Mouse (Mus musculus) layer of hippocampus, postnatal 25 days (tissue): ENCODE measurements around the gene Olfr522. TPM values are rescaled to one million over a fixed set of nuclear protein-coding genes. Genes with fewer than 3 reads are reported as not detected.

Experiments used
- DNase-seq, 2 experiments: peaks; one replicate each; pipeline ENCODE4 v3.0.0; 2022; ENCODE audit warnings: mixed read lengths in 2 of 2, low spot score in 1 of 2; ENCODE audit errors: extremely low spot score in 1 of 2
- total RNA-seq, 2 experiments: library from RNA; stranded (reverse); gene quantifications; 2 replicates each; pipeline ENCODE4 v1.2.3; 2021

The Olfr522 gene
- total RNA-seq, 2 experiments from 2014 or later = not detected

- no peak for DNase-seq
Observed at GRCm38 (mm10) chr7:140120484-140120883, 44.1 kb downstream of the Olfr522 start.

- DNase-seq = peak; percentile 70 to 75
Observed at GRCm38 (mm10) chr7:140116329-140117054, 48.1 kb downstream of the Olfr522 start, which contains the start of gene Echs1. Gene Echs1, minus strand, starts transcription at chr7:140116476.

GRCm38 (mm10) chr7:140115583-140116328 is 48.8 kb downstream of the Olfr522 start, which contains the start of gene Paox:
Gene Paox, plus strand, starts transcription at chr7:140115799.
- peak in 1 of 2 experiments; percentile 26 for DNase-seq

GRCm38 (mm10) chr7:140111943-140112342 is 52.6 kb downstream of the Olfr522 start:
- no peak for DNase-seq

Other genes starting within 250 kb of the Olfr522 start
- not detected for gene Utf1, start 221.0 kb downstream of the Olfr522 start, total RNA-seq
- gene 6430531B16Rik, start 186.0 kb downstream of the Olfr522 start, total RNA-seq = 1 to 10 TPM; 1.0 to 1.4 TPM
- 1 to 10 TPM; 3.3 to 3.4 TPM for gene Adam8, start 172.2 kb downstream of the Olfr522 start, total RNA-seq
- gene Zfp511, start 128.4 kb downstream of the Olfr522 start, total RNA-seq = 10 to 100 TPM; 21.7 to 26.4 TPM
- 10 to 100 TPM; 36.6 to 38.0 TPM for gene Tubgcp2, start 128.1 kb downstream of the Olfr522 start, total RNA-seq
- gene Msx3, start 115.7 kb downstream of the Olfr522 start, total RNA-seq = under 1 TPM; 0.12 to 0.14 TPM
- gene Caly, start 82.2 kb downstream of the Olfr522 start, total RNA-seq = 100 to 1,000 TPM; 235 to 258 TPM
- gene Prap1, start 71.4 kb downstream of the Olfr522 start, total RNA-seq = not detected
- 10 to 100 TPM; 38.3 to 47.5 TPM for gene Fuom, start 62.3 kb downstream of the Olfr522 start, total RNA-seq
- gene Paox, start 49.0 kb downstream of the Olfr522 start, total RNA-seq = 1 to 10 TPM; 4.0 to 4.7 TPM
- 10 to 100 TPM; 52.1 to 59.8 TPM for gene Echs1, start 48.3 kb downstream of the Olfr522 start, total RNA-seq
- gene Mtg1, start 27.2 kb downstream of the Olfr522 start, total RNA-seq = 10 to 100 TPM; 24.9 to 30.2 TPM
- gene Sprn, start 9.9 kb downstream of the Olfr522 start, total RNA-seq = 100 to 1,000 TPM; 191 to 207 TPM
- under 1 TPM in 1 of 2 experiments, not detected in 1; 0.25 TPM for gene Olfr523, start 8.5 kb upstream of the Olfr522 start, total RNA-seq
- gene Olfr524, start 41.2 kb upstream of the Olfr522 start, total RNA-seq = not detected
- under 1 TPM; 0.39 to 0.63 TPM for gene Cd163l1, start 53.5 kb upstream of the Olfr522 start, total RNA-seq
- under 1 TPM; 0.22 to 0.26 TPM for gene 5830411N06Rik, start 82.5 kb upstream of the Olfr522 start, total RNA-seq
- gene Olfr525, start 156.1 kb upstream of the Olfr522 start, total RNA-seq = not detected
- gene Olfr527, start 169.3 kb upstream of the Olfr522 start, total RNA-seq = not detected
- not detected for gene Olfr60, start 196.9 kb upstream of the Olfr522 start, total RNA-seq
- not detected for gene Olfr530, start 211.6 kb upstream of the Olfr522 start, total RNA-seq
- not detected for gene Olfr531, start 238.2 kb upstream of the Olfr522 start, total RNA-seq